Mouse (Mus musculus) liver, embryonic 16.5 days (tissue): ENCODE data around the gene Itprid1. TPM values are rescaled to one million over a fixed set of nuclear protein-coding genes. Genes with fewer than 3 reads are reported as not detected.

Experiments used
- ATAC-seq: fragments of 200-750 bp; cut with Nextera tagmentation; 2 replicates; pipeline ENCODE4 v1.8.0; 2017; ENCODE audit warnings: low read depth, mild to moderate bottlenecking, moderate number of reproducible peaks, moderate library complexity
- H3K27ac ChIP-seq: fragments of 300-500 bp; sonication (generic); 2 replicates; pipeline ENCODE4 v1.5.1; 2014; ENCODE audit warnings: mild to moderate bottlenecking, low read length
- H3K27me3 ChIP-seq: fragments of 300-500 bp; sonication (generic); 2 replicates; pipeline ENCODE4 v1.6.1; 2014; ENCODE audit warnings: low read depth, low read length, mixed read lengths; ENCODE audit not compliant: control insufficient read depth, insufficient read depth
- H3K36me3 ChIP-seq: fragments of 300-500 bp; sonication (generic); 2 replicates; pipeline ENCODE4 v1.6.1; 2014; ENCODE audit warnings: mild to moderate bottlenecking; ENCODE audit not compliant: control insufficient read depth, insufficient read depth
- H3K4me1 ChIP-seq: fragments of 300-500 bp; sonication (generic); 2 replicates; pipeline ENCODE4 v1.6.1; 2014; ENCODE audit warnings: low read depth, low read length, mixed read lengths; ENCODE audit not compliant: control insufficient read depth
- H3K4me2 ChIP-seq: fragments of 300-500 bp; sonication (generic); 2 replicates; pipeline ENCODE4 v1.6.1; 2014; ENCODE audit warnings: low read depth, low read length, mixed read lengths
- H3K4me3 ChIP-seq: fragments of 300-500 bp; sonication (generic); 2 replicates; pipeline ENCODE4 v1.5.1; 2014; ENCODE audit warnings: low read depth, mild to moderate bottlenecking, low read length
- H3K9ac ChIP-seq: fragments of 300-500 bp; sonication (generic); 2 replicates; pipeline ENCODE4 v1.6.1; 2014; ENCODE audit warnings: low read depth, low read length
- H3K9me3 ChIP-seq: fragments of 300-500 bp; sonication (generic); replicated peaks from 2 replicates; pipeline ENCODE4 v1.6.1; 2016; ENCODE audit warnings: low read length; ENCODE audit not compliant: control insufficient read depth
- WGBS: fragments of 180-500 bp; shearing (Covaris S2); extraction: QIAGEN DNeasy Blood & Tissue Kit; methylation state at CpG from one replicate; pipeline ENCODE4 v1.1.7; 2014; ENCODE audit not compliant: insufficient replicate concordance; 5-methylcytosine and 5-hydroxymethylcytosine counted together
- polyA plus RNA-seq: library from polyadenylated mRNA; unstranded; fragments of >200 nt; fragmentation: Nextera tagmentation; extraction: Ambion mirVana; gene quantifications from 2 replicates; pipeline ENCODE4 v1.2.1, GENCODE M21; 2015

Itprid1 gene
- not detected in 2 replicates for polyA plus RNA-seq

GRCm38 (mm10) chr6:55836650-55837320, at the start of gene Itprid1:
Gene Itprid1, plus strand, starts transcription at chr6:55836895.
- Histone ChIP-seq H3K27me3 (no peaks in the 10 kb centered on the region), H3K4me1 (no peaks in the 10 kb centered on the region), H3K9me3 (no peaks in the 10 kb centered on the region), H3K4me2 (no peak within 1 kb of the TSS), H3K27ac (no peak within 1 kb of the TSS), H3K9ac (no peak within 1 kb of the TSS), H3K4me3 (no peak within 1 kb of the TSS), H3K36me3 (no peaks in the 10 kb centered on the region)
- 60% methylated on average over 8 of the region's 8 CpGs for WGBS
- ATAC-seq, result no peak

GRCm38 (mm10) chr6:55789557-55789956, 47.1 kb upstream of the Itprid1 start:
- Histone ChIP-seq H3K27me3 (no peaks in the 10 kb centered on the region), H3K27ac (no peak overlapping the region), H3K4me1 (no peaks in the 10 kb centered on the region), H3K9me3 (no peaks in the 10 kb centered on the region), H3K36me3 (no peaks in the 10 kb centered on the region), H3K4me2 (no peak overlapping the region), H3K4me3 (no peak overlapping the region), H3K9ac (no peak overlapping the region)
- ATAC-seq, result no peak
- WGBS, result 9% methylated on average over 1 of the region's 1 CpGs

GRCm38 (mm10) chr6:55791852-55792496, 44.7 kb upstream of the Itprid1 start:
- Histone ChIP-seq H3K36me3 (no peaks in the 10 kb centered on the region), H3K9ac (no peak overlapping the region), H3K4me1 (no peaks in the 10 kb centered on the region), H3K4me3 (no peak overlapping the region), H3K4me2 (no peak overlapping the region), H3K9me3 (no peaks in the 10 kb centered on the region), H3K27me3 (no peaks in the 10 kb centered on the region), H3K27ac (no peak overlapping the region)
- WGBS, result 38% methylated on average over 6 of the region's 6 CpGs
- no peak for ATAC-seq

GRCm38 (mm10) chr6:55792536-55792935, 44.2 kb upstream of the Itprid1 start:
- Histone ChIP-seq H3K4me3 (no peak overlapping the region), H3K4me2 (no peak overlapping the region), H3K9ac (no peak overlapping the region), H3K36me3 (no peaks in the 10 kb centered on the region), H3K4me1 (no peaks in the 10 kb centered on the region), H3K27ac (no peak overlapping the region), H3K9me3 (no peaks in the 10 kb centered on the region), H3K27me3 (no peaks in the 10 kb centered on the region)
- 52% methylated on average over 8 of the region's 8 CpGs for WGBS
- ATAC-seq, result no peak

GRCm38 (mm10) chr6:55802686-55803085, 34.0 kb upstream of the Itprid1 start:
- Histone ChIP-seq H3K36me3 (no peaks in the 10 kb centered on the region), H3K4me3 (no peak overlapping the region), H3K9ac (no peak overlapping the region), H3K27ac (no peak overlapping the region), H3K4me1 (no peaks in the 10 kb centered on the region), H3K9me3 (no peaks in the 10 kb centered on the region), H3K27me3 (no peaks in the 10 kb centered on the region), H3K4me2 (no peak overlapping the region)
- no peak for ATAC-seq
- 17% methylated on average over 1 of the region's 1 CpGs for WGBS

- ATAC-seq, result no peak
- Histone ChIP-seq H3K9ac (no peak overlapping the region), H3K9me3 (no peaks in the 10 kb centered on the region), H3K4me1 (no peaks in the 10 kb centered on the region), H3K4me2 (no peak overlapping the region), H3K27ac (no peak overlapping the region), H3K4me3 (no peak overlapping the region), H3K36me3 (no peaks in the 10 kb centered on the region), H3K27me3 (no peaks in the 10 kb centered on the region)
- WGBS, result 68% methylated on average over 7 of the region's 7 CpGs
Measured at GRCm38 (mm10) chr6:55803357-55803756, 33.3 kb upstream of the Itprid1 start.

GRCm38 (mm10) chr6:55803991-55804680, 32.6 kb upstream of the Itprid1 start:
- Histone ChIP-seq H3K9me3 (no peaks in the 10 kb centered on the region), H3K9ac (no peak overlapping the region), H3K4me2 (no peak overlapping the region), H3K27ac (no peak overlapping the region), H3K27me3 (no peaks in the 10 kb centered on the region), H3K4me1 (no peaks in the 10 kb centered on the region), H3K36me3 (no peaks in the 10 kb centered on the region), H3K4me3 (no peak overlapping the region)
- 19% methylated on average over 12 of the region's 12 CpGs for WGBS
- ATAC-seq, result no peak

- Histone ChIP-seq H3K27me3 (no peaks in the 10 kb centered on the region), H3K4me1 (no peaks in the 10 kb centered on the region), H3K36me3 (no peaks in the 10 kb centered on the region), H3K9me3 (no peaks in the 10 kb centered on the region), H3K4me2 (no peak overlapping the region), H3K4me3 (no peak overlapping the region), H3K9ac (no peak overlapping the region), H3K27ac (no peak overlapping the region)
- 55% methylated on average over 4 of the region's 4 CpGs for WGBS
- ATAC-seq, result no peak
Measured at GRCm38 (mm10) chr6:55804681-55805000, 32.1 kb upstream of the Itprid1 start.
